Mouse (Mus musculus): ENCODE data around the gene Ptchd4.

Ptchd4 gene

DNA sequence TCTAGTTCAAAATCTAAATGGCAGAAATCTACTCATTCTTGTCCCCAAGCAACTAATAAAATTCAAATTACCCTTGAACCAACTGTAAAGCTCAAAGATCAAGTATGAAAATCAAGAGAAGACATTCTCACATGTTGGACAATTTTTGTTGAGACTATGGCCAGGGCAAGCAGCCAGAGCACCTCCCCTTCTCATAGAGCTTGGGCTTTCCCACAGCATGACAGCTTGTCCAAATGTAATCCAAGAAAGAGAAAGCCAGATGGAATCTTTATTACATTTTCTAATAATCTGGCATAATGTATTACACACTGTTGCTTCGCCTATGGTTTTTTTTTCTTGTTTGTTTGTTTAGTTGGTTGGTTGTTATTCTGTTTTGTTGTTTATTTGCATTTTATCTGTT, 102.7 kb downstream of the Ptchd4 start:
- no peak for DNase-seq (ENCODE audit: low read depth in 1 of 2, low spot score in 2 of 2)

DNA sequence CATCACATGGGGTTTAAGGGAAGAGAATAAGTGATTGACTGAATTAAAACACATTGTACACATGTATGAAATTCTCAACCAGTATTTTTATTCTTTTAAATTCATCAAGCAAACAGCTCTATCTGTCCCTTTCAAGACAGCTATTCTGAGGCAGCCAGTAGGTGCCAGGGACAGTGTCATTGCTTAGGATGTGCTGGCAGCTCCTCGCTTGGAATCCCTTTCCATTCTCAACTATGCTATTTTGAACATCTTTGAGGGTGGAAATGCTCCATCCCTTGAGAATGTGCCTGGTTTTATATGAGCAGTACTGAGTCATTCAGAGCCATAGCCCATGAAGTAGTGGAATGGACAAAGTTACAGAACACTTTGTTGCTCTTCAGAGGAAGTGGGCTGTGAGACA, 112.2 kb downstream of the Ptchd4 start:
- no peak for DNase-seq (ENCODE audit: low read depth in 1 of 2, low spot score in 2 of 2)

DNA sequence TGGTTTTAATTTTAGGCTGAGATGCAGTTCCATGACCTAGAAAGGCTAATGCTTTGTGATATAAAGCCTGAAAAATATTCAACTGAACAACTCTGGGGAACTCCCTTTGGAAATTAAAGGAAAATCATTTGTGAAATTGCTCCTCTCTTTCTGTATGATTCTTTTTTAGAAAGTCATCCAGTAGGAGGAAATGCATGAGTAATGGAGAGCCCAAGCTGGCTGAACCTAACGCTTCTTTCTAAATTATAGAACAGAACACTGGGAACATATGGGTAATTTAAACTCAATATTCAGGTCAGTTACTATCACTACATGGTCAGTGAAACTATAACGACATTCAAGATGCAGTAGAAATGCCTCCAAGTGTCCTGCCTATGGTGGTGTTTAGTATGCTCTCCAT, 114.6 kb downstream of the Ptchd4 start:
- DNase-seq (ENCODE audit: low read depth in 1 of 2, low spot score in 2 of 2): no peak

DNA sequence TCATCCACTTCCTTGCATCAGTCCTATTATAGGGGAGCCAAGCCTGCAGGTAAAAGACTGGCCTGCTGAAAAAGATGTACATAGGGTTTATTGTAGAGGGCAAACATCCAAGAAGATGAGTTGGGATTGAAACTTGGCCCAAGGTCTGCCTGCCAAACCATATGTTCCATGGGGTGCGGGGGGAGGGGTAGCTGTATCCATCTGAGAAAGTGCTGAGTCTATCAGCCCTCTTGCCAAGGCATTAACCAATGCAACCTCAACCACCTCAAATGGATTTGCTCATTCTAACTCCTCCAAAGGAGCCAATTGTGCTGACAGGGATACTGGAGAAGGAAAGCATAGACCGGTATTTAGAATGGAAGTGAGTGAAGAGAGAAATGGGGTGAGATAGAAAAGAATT, 136.5 kb downstream of the Ptchd4 start:
- DNase-seq (ENCODE audit: low read depth in 1 of 2, low spot score in 2 of 2): no peak

DNA sequence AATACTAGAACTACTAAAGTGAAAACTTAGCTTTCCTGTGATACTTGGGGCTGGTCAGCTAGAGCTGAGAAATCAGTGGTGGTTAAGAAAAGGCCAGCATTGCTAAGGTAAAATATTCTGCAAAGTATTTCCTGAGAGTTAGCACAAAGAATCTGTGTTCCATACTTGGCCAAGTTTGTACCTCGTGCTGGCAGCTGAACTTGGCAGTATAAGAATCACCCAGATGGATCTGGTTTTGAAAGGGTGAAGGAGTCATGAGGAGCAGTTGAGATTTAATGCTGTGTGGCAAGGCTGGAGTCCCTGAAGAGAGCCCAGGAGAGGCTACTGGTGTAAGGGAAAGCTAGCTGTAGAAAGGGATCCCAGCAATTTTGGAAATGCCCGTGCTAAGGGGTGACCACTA, 140.7 kb downstream of the Ptchd4 start:
- no peak for DNase-seq (ENCODE audit: low read depth in 1 of 2, low spot score in 2 of 2)

DNA sequence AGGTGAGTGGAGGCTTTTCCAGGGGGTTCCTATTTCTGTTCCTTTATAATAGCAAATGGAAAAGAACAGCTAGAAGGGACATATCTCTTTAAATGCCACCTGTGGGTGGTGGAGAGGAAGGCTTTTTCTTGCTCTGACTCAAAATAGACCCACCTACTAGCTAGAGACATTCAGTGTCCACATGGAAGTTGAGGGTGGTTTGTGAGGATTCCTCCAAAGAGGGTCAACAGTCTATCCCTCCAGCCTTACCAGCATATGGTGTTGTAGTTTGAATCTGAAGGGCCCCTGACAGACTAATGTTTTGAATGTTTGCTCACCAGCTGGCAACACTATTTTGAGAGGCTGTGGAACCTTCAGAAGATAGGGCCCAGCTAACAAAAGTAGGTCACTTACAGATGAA, 147.0 kb downstream of the Ptchd4 start:
- no peak for DNase-seq (ENCODE audit: low read depth in 1 of 2, low spot score in 2 of 2)

DNA sequence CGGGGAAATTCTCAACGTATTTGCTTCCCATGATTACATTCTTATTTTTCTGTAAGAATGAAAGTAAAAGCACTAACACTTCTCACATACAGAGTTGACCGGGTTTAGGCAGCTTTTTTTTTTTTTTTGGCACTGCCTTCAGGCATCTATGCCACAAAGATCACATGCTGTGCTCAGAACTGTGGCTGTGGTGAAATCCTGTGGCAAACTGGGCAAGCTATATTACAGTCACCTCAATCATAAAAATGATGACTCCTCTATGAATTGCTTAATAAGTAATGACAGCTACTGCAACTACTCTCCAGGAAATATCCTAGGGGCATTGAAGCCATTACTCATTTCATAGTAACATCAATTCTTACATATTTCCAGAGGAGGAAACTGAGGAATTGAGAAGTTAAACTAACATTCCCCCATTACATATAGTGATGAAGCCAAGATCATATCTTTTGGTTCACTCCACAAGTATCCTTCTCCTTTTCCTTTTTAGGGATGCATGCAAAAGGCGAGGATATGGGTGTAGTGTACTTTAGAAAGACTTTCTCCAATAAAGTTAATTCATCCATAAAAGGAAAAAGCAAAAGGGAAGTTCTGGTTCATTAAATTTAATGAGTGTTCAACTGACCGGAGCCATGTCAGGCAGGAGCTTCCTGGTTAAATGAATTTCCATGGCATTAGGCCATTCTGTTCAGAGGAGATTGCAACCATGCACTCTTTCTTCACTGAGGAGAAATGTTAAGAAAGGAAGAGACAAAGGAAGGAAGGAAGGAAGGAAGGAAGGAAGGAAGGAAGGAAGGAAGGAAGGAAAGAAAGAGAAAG, 164.6 kb downstream of the Ptchd4 start:
- no peak for DNase-seq (ENCODE audit: low read depth in 1 of 2, low spot score in 2 of 2)

DNA sequence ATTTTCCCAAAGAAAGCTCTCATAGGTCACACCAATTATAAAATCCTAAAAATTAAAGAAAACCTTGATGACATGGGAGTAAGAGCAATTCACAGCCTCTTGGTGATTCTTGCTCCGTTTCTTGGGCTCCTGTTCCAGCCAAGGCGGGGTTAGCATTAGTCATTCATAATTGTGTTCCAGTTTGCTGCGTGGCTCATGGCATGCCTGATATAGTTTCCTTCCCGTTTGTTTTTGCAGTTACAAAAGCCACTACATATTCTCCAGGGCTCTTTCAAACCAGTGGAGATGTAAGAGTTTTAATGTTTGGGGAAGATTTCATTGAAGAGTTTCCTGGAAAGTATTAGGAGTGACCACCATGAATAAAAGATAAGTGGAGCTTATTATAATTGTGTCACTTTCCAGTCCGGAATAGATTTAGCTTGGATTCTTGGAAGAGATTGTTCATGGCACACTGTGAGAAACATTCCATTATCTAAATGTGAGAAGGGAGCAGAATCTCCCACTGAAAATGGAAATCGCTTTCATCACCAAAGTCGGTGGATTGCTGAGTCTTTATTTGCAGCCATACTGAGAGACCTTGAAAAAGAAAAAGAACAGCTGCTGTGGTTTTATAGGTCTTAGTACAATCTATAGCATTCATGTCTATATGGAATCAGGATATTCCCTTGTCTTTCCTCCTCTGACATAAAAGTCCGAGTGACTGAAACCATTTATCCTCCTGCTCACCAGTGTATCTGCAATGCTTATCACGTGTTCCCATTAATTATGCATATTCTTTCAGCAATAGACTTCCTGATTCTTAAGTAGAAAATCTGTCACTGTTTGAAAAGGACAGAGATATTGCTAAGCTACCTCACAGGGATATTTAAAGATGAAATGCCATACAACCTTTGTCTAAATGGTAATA, 193.9 kb downstream of the Ptchd4 start:
- DNase-seq (ENCODE audit: low read depth in 1 of 2, low spot score in 2 of 2): no peak

DNA sequence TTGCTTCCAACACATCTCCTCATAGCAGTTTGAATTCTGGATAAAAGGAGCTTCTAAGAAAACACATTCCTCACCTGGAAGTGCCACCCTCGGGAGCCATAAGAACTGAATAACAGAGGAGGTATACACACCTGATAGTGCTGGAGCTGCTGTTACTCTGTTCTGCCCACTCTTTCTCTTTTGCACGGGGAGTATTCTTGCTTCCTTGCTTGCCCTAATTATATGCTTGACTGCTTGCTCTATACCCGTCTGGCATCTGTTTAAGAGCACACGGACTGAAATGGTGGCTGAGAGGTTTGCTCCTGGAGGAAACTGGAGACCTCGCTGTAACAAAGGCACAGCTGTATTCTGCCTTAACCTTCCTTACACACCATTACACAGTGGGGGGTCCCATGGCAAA, 214.4 kb downstream of the Ptchd4 start:
- no peak for DNase-seq (ENCODE audit: low read depth in 1 of 2, low spot score in 2 of 2)

DNA sequence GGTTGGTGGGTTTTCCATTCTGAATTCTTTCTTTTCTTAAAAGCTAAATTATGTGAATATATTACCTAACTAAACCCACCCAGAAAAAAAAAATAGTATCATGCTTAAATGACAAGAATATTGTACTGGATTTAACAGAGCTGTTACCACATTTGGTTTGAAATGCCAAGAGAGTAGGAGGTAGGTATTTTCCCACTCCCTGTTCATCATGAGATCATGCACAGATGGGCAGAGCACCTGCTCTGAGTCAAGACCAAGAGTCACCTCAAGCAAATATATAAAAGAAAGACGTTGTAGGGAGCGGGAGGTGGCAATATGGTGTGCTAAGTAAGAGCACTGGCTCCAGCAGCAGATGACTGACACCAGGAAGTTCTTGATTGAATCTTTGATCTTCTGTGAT, 233.8 kb downstream of the Ptchd4 start:
- DNase-seq (ENCODE audit: low read depth in 1 of 2, low spot score in 2 of 2): no peak
